Mouse (Mus musculus): ENCODE data around the gene Lamtor3. TPM values are rescaled to one million over a fixed set of nuclear protein-coding genes. Genes with fewer than 3 reads are reported as not detected.
A peak's percentile ranks its signal among the peaks of the same experiment; 100 is the strongest.

Gene Lamtor3
- polyA plus RNA-seq, 1 experiment from 2014 or later = 131 TPM

DNA sequence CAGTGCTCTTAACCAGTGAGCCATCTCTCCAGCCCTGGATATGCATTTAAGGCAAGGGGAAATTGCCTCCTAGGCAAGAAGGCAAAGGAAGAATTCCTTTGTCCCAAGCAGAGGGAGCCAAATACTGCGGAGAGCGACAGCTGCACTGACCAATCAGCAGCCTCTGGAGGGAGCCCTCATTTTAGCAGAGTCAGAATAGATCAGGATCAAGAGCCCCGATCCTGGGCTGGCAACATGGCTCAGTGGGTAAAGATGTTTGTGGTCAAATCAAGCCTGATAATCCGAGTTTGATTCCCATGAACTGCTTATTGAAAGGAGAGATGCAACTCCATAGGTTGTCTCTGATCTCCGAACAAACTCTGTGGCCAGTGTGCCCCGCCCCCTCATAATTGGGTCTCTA, 20.3 kb downstream of the Lamtor3 start:
- TF ChIP-seq CTCF (IDR thresholded peaks at IDR 0.05; ENCODE audit: low read depth) = peak; percentile 58
- Histone ChIP-seq H3K36me3 (ENCODE audit: insufficient read depth, low read length) (no peaks in the 10 kb centered on the region), H3K4me3 (replicated peaks; ENCODE audit: low read depth, low read length) (no peak overlapping the region), H3K27me3 (ENCODE audit: insufficient read depth, low read length) (no peaks in the 10 kb centered on the region), H3K9me3 (replicated peaks; ENCODE audit: low read length) (no peaks in the 10 kb centered on the region), H3K9ac (ENCODE audit: low read depth, low read length) (no peak overlapping the region), H3K27ac (no peak overlapping the region), H3K4me1 (replicated peaks; ENCODE audit: insufficient read depth, low read length) (no peaks in the 10 kb centered on the region), H3K4me2 (ENCODE audit: low read length) (peak overlapping the region; percentile 23; the same call in 1 of the 2 replicates)
- WGBS = 54% methylated on average over 6 of the region's 6 CpGs
- DNase-seq (ENCODE audit: low spot score) (peak; percentile 69), ATAC-seq (replicated peaks; ENCODE audit: low FRiP score, low read depth) (peak; percentile 65; the same call in 1 of the 2 replicates)

GRCm38 (mm10) chr3:137940757-137941156, 22.5 kb downstream of the Lamtor3 start:
- no peaks in the 10 kb centered on the region for H3K27me3 ChIP-seq (ENCODE audit: insufficient read depth, low read length)
- H3K4me3 ChIP-seq (replicated peaks; ENCODE audit: low read depth, low read length) = no peak overlapping the region
- H3K4me1 ChIP-seq (replicated peaks; ENCODE audit: insufficient read depth, low read length) = no peaks in the 10 kb centered on the region
- no peak for TF ChIP-seq CTCF (IDR thresholded peaks at IDR 0.05; ENCODE audit: low read depth)
- no peak overlapping the region for H3K4me2 ChIP-seq (ENCODE audit: low read length)
- no peaks in the 10 kb centered on the region for H3K36me3 ChIP-seq (ENCODE audit: insufficient read depth, low read length)
- ATAC-seq (replicated peaks; ENCODE audit: low FRiP score, low read depth) (no peak), DNase-seq (ENCODE audit: low spot score) (no peak)
- WGBS = 75% methylated on average over 4 of the region's 4 CpGs
- no peak overlapping the region for H3K9ac ChIP-seq (ENCODE audit: low read depth, low read length)
- no peak overlapping the region for H3K27ac ChIP-seq
- H3K9me3 ChIP-seq (replicated peaks; ENCODE audit: low read length) = no peaks in the 10 kb centered on the region

- H3K4me3 ChIP-seq (replicated peaks; ENCODE audit: low read depth, low read length) = no peak overlapping the region
- no peak for DNase-seq (ENCODE audit: low spot score)
- H3K36me3 ChIP-seq (ENCODE audit: insufficient read depth, low read length) = no peaks in the 10 kb centered on the region
- H3K4me2 ChIP-seq (ENCODE audit: low read length) = no peak overlapping the region
- TF ChIP-seq CTCF (IDR thresholded peaks at IDR 0.05; ENCODE audit: low read depth) = no peak
- no peaks in the 10 kb centered on the region for H3K9me3 ChIP-seq (replicated peaks; ENCODE audit: low read length)
- no peak overlapping the region for H3K27ac ChIP-seq
- ATAC-seq (replicated peaks; ENCODE audit: low FRiP score, low read depth) = no peak
- H3K27me3 ChIP-seq (ENCODE audit: insufficient read depth, low read length) = no peaks in the 10 kb centered on the region
- H3K9ac ChIP-seq (ENCODE audit: low read depth, low read length) = no peak overlapping the region
- no peaks in the 10 kb centered on the region for H3K4me1 ChIP-seq (replicated peaks; ENCODE audit: insufficient read depth, low read length)
These were observed 23.2 kb downstream of the Lamtor3 start for GRCm38 (mm10) chr3:137941555-137941954.

- ATAC-seq (replicated peaks; ENCODE audit: low FRiP score, low read depth) (no peak), DNase-seq (ENCODE audit: low spot score) (no peak)
- Histone ChIP-seq H3K9ac (ENCODE audit: low read depth, low read length) (no peak overlapping the region), H3K4me3 (replicated peaks; ENCODE audit: low read depth, low read length) (no peak overlapping the region), H3K27me3 (ENCODE audit: insufficient read depth, low read length) (no peaks in the 10 kb centered on the region), H3K9me3 (replicated peaks; ENCODE audit: low read length) (no peaks in the 10 kb centered on the region), H3K4me2 (ENCODE audit: low read length) (no peak overlapping the region), H3K36me3 (ENCODE audit: insufficient read depth, low read length) (no peaks in the 10 kb centered on the region), H3K27ac (no peak overlapping the region), H3K4me1 (replicated peaks; ENCODE audit: insufficient read depth, low read length) (no peaks in the 10 kb centered on the region)
- 86% methylated on average over 12 of the region's 12 CpGs for WGBS
- no peak for TF ChIP-seq CTCF (IDR thresholded peaks at IDR 0.05; ENCODE audit: low read depth)
These were observed 23.9 kb downstream of the Lamtor3 start for GRCm38 (mm10) chr3:137942098-137942622.

- WGBS = 91% methylated on average over 6 of the region's 6 CpGs
- Histone ChIP-seq H3K27ac (no peak overlapping the region), H3K27me3 (ENCODE audit: insufficient read depth, low read length) (no peaks in the 10 kb centered on the region), H3K4me3 (replicated peaks; ENCODE audit: low read depth, low read length) (no peak overlapping the region), H3K9me3 (replicated peaks; ENCODE audit: low read length) (no peaks in the 10 kb centered on the region), H3K36me3 (ENCODE audit: insufficient read depth, low read length) (no peaks in the 10 kb centered on the region), H3K9ac (ENCODE audit: low read depth, low read length) (no peak overlapping the region), H3K4me2 (ENCODE audit: low read length) (no peak overlapping the region), H3K4me1 (replicated peaks; ENCODE audit: insufficient read depth, low read length) (no peaks in the 10 kb centered on the region)
- TF ChIP-seq CTCF (IDR thresholded peaks at IDR 0.05; ENCODE audit: low read depth) = no peak
- no peak for DNase-seq (ENCODE audit: low spot score)
- ATAC-seq (replicated peaks; ENCODE audit: low FRiP score, low read depth) = no peak
These were observed 25.4 kb downstream of the Lamtor3 start for GRCm38 (mm10) chr3:137943737-137944154.

DNA sequence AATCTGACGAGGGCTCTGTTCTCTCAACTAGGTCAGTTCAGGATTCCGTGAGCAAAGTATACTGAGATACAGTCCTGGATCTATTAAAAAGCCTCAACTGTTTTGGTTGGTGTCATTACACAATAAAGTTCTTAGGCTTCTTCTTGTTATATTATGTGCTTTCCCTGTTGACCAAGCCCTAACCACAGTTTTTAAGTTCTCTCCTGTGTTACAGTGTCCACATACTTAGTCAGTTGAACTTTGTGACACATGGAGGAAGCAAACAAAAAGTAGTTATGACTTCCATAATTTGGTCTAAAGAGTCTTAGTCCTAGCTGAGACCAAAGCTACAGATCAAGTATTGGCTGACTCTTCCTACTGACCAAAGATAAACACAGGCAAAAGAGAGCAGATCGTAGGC, 28.5 kb downstream of the Lamtor3 start:
- Histone ChIP-seq H3K27me3 (ENCODE audit: insufficient read depth, low read length) (no peaks in the 10 kb centered on the region), H3K36me3 (ENCODE audit: insufficient read depth, low read length) (no peaks in the 10 kb centered on the region), H3K9me3 (replicated peaks; ENCODE audit: low read length) (no peaks in the 10 kb centered on the region), H3K4me3 (replicated peaks; ENCODE audit: low read depth, low read length) (no peak overlapping the region), H3K4me2 (ENCODE audit: low read length) (no peak overlapping the region), H3K27ac (no peak overlapping the region), H3K4me1 (replicated peaks; ENCODE audit: insufficient read depth, low read length) (no peaks in the 10 kb centered on the region), H3K9ac (ENCODE audit: low read depth, low read length) (no peak overlapping the region)
- 90% methylated on average over 3 of the region's 3 CpGs for WGBS
- DNase-seq (ENCODE audit: low spot score) (no peak), ATAC-seq (replicated peaks; ENCODE audit: low FRiP score, low read depth) (no peak)
- no peak for TF ChIP-seq CTCF (IDR thresholded peaks at IDR 0.05; ENCODE audit: low read depth)

GRCm38 (mm10) chr3:137947525-137947924, 29.2 kb downstream of the Lamtor3 start:
- no peaks in the 10 kb centered on the region for H3K27me3 ChIP-seq (ENCODE audit: insufficient read depth, low read length)
- H3K4me1 ChIP-seq (replicated peaks; ENCODE audit: insufficient read depth, low read length) = no peaks in the 10 kb centered on the region
- H3K9me3 ChIP-seq (replicated peaks; ENCODE audit: low read length) = no peaks in the 10 kb centered on the region
- WGBS = 85% methylated on average over 4 of the region's 4 CpGs
- no peak overlapping the region for H3K4me2 ChIP-seq (ENCODE audit: low read length)
- no peak for TF ChIP-seq CTCF (IDR thresholded peaks at IDR 0.05; ENCODE audit: low read depth)
- DNase-seq (ENCODE audit: low spot score) (no peak), ATAC-seq (replicated peaks; ENCODE audit: low FRiP score, low read depth) (no peak)
- no peak overlapping the region for H3K4me3 ChIP-seq (replicated peaks; ENCODE audit: low read depth, low read length)
- H3K27ac ChIP-seq = no peak overlapping the region
- H3K9ac ChIP-seq (ENCODE audit: low read depth, low read length) = no peak overlapping the region
- no peaks in the 10 kb centered on the region for H3K36me3 ChIP-seq (ENCODE audit: insufficient read depth, low read length)
